Mouse (Mus musculus) kidney, postnatal 10 days (tissue): ENCODE results near the gene Otud7b.
A peak's percentile ranks its signal among the peaks of the same experiment; 100 is the strongest.
"Not testable (repeated sequence)": the region's sequence is repeated elsewhere in the genome, so short reads cannot be mapped to it uniquely, and the experiment has no call there.

Source experiments
- DNase-seq: peaks from one replicate; pipeline ENCODE4 v3.0.0; 2021; ENCODE audit warnings: mixed read lengths

The Otud7b gene

DNA sequence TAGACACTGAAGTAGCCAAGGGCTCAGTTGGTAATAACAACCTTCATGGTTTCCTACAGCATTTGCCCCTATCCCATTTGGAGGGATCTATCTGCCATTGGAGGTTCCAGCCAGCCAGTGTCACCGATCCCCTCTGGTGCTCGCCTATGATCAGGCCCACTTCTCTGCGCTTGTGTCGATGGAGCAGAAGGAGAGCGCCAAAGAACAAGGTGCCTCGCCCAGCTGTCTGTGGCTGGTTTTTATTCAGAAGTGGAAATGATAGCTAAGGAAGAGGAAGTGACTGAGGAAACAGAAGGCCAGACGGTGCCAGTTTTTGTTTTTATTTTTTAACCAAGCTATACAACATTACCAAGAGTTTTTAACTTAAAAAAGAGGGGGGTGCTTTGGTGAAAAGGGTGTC lies 47.5 kb downstream of the Otud7b start:
- DNase-seq = no peak

DNA sequence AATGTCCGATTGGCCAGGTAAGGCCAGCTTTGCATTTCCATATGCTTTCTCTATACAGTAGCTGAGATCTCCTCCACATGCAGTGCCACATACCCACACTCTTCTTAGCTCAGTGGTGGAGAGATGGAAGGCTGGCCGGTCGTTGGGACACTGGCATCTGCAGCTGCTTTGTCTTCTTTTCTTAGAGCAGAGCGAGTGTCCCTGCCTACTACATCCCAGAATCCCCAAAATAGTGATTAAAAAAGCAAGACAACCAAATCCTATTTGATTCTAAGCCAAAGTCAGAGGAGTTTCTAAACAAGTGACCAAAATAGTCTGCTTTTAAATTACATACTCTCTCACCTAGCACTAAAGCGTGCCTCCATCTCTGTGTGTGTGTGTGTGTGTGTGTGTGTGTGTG lies 48.3 kb downstream of the Otud7b start:
- no peak for DNase-seq

- DNase-seq = no peak
These were observed 51.2 kb downstream of the Otud7b start for GRCm38 (mm10) chr3:96155501-96155900.

DNA sequence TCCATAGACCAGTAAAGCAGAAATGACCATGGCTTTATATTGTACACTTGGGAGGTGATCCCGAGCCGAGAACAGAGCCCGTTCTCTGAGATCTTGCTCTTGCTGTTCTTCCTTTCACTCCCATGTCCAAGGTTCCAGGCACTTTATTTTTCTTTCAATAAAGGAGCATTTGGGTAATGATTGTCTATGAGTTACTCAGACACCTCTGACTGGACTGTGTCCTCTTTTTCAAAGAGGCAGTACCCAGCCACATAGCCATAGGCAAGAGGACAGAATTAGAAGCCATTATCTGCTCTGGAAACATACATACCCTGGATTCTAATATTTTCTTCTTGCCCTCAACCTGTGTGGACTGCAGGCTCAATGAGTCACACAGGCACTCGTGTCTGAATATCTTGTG lies 55.5 kb downstream of the Otud7b start:
- no peak for DNase-seq

DNA sequence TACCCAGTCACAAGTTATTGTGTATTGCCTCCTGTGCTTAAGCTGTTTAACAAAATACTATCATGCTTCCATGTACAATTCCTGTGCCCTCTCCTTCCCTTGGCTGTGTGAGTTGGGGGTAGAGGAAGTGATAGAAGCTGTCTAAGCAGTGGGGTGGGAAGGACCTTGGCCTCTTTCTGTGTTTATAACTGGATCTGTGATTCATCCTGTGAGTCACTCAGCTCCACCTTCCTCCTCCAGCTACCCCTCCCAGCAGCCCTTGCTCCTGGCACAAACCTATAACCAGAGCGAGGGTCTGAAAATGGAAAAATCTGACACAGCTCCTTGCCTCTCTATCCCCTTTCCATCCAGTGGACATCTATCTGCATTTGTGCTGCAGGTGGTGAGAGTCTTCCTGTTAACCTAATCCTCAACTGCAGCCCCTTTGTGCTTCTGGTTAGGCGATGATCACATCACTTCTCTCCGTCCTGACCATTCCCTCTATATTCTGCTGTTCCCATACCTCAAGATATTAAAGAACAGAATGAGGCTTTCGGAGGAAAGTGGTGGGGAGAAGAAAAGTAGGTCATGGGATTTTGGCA lies 56.0 kb downstream of the Otud7b start:
- peak; percentile 72 for DNase-seq

- DNase-seq = peak; percentile 88
These were observed 56.6 kb downstream of the Otud7b start for GRCm38 (mm10) chr3:96160803-96161516.

GRCm38 (mm10) chr3:96161869-96162840 lies 57.8 kb downstream of the Otud7b start, which contains the start of gene Mtmr11:
Mtmr11 (plus strand) TSS chr3:96162004.
- DNase-seq = peak; percentile 54

DNA sequence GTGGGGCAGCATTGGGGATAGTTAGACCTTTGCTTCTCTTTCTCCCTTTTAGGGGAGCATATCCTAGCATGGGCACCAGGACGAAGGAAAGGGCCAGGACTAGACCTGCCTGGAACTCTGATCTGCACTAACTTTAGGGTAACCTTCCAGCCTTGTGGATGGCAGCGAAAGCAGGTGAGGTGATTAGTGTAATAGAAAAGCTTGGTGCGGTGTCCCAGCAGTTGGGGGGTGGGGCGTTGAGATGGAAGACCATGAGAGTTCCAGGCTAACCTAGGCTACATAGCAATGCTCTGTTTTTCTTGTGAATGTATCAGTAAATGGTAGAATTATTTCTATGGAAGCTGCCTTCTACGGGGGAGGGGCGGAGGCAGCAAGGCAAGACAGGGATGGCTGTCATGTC lies 58.7 kb downstream of the Otud7b start:
- DNase-seq = no peak

DNA sequence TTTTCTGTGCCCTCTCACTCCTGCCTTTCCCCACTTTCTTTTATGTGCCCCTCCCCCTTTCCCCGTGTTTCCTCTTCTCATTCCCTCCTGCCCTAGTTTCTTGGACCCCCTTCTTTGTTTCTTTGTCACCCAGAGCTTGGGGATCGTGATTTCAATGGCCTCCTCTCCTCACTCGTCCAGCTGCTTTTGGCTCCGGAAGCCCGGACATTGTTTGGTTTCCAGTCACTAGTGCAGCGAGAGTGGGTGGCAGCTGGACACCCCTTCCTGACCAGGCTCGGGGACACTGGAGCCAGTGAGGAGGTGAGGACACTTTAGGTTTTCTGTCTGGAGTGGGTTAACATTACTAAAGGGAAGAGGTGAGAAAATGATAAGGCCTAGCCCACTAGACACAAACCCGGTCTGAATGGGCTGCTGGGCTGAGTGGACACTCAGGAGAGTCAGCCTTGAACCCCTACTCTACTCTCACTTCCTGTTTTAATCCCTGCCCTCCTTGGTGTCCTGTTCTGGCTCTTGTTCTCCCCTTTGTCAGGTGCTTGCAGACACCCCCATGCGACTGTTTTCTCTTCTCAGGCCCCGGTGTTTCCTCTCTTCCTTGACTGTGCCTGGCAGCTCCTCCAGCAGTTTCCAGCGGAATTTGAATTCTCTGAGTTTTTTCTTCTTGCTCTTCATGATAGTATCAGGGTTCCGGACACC lies 64.3 kb downstream of the Otud7b start:
- DNase-seq = no peak

- no peak for DNase-seq
These were observed 65.9 kb downstream of the Otud7b start for GRCm38 (mm10) chr3:96170276-96170675.

DNA sequence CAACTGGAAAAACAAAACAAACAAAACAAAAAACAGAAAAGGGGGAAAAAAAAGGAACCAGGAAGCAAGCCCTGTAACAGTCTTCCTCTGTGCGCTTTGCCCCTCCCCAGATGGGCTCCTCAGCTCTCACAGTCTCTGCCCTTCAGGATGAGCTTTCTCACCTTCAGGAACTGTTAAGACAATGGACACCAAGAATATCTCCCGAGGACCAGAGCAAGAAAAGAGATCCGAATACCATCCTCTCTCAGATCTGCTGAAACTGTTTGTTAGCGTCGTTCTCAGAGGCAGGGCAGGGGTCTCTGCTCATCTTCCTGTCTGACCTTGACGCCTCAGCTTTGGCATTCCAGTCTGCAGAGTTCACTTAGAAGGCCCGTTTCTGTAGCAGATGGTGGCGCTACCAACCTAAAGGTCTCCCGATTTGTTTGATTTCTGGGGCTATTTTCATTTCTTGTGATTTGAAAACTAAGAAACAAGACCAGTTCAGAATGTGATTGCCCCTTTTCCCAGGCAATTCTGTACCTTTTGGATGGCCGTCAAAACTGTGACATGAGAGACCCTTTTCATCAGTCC lies 66.7 kb downstream of the Otud7b start:
- DNase-seq = no peak

DNA sequence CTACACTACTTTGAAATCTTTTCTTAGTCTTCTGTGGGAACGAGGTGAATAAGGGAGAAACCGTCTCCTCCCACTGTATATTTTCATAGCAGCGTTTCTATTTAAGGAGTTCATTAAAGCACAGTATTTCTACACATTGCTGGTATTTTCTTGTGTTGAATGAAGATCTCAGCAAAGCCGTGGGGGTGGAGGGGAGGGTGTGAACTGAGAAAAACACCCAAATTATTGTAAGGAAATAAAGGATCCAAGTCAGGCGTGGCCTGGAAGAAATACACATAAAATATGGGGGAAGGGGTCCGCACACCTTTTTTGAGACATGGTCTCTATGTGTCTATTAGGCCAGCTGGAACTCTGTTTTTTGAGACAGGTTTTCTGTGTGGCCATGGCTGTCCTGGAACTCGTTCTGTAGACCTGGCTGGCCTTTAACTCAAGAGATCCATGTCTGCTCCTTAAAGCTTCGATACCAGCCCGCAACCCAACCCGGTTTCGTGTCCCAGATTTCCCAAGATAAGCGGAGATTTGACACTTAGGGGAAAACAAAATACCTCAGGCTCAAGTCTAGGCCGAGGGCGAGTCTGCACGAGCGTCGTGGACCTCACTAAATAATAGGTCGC lies 67.4 kb downstream of the Otud7b start:
- DNase-seq = no peak

DNA sequence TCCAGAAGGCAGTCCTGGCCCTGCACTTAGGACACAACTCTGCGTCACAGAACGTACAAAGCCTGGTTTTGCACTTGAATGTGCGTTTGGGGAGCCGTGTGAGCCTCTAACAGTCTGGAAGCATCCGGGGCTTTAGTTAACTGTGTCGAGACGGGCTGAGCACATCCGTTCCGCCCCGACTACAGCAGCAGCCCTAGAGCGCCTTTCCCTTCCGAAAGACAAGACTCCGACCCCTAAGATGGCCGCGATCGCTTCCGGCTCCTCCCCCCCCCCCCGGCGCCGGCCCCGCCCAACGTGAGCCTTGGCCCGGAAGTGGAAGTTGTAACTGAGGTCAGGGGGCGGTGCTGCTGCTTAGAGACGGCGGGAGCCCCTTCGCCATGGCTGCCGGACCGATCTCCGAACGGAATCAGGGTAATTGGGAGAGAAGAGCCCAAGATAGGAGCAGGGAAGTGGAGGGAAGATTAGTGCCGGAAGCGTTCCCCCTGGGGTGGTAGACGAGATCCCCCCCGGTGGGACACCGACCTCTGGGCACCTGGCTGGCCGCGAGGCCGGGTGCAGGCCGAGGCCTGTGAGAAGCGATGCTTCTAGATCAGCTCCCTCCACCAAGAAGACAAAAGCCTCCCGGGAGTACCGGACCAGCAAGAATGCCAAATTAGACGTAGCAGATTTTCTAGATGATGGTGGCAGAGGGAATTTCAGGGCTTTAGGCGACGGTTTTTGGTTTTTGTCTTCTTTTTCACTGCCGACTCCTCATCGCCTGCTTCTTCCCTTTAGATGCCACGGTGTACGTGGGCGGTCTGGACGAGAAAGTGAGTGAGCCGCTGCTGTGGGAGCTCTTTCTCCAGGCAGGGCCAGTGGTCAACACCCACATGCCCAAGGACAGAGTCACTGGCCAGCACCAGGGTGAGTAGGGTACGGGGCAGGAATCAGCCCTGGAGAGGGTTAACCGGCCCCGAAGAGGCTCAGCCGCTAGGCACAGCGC lies 68.2 kb downstream of the Otud7b start, which contains the start of gene Sf3b4:
Gene Sf3b4, plus strand, starts transcription at position 136 of the 982 bp plus-strand sequence.
- peak; percentile 93 for DNase-seq

DNA sequence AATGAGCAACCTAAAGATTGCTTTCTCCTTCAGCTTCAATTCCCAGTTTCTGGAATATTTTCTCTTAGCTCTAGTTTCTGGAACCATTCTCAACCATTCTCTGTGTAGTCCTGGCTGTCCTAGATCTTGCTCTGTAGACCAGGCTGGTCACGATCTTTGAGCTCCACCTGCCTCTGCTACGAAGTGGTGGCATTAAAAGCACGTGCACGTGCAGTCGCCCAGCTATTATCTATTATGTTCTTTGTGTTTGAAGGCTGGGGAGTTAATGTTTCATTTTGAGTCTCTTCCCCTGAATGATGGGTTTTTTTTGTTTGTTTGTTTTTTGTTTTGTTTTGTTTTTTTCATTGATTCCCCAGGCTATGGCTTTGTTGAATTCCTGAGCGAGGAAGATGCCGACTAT lies 68.9 kb downstream of the Otud7b start:
- DNase-seq = no peak

DNA sequence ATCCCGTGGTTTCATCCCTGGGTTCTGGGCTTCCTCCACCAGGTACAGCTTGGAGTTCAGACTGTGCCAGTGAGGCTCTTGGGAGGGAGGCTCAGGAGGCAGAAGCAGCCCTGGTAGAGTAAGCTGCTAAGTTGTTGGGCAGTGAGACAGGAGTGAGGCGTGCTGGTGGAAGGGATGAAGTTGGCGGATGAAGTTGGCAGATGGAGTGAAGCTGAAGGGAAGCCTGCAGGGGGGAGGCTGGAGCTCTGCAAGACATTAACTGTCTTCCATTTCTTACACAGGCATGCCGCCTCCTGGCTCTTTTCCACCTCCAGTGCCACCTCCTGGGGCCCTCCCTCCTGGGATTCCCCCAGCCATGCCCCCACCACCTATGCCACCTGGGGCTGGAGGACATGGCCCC lies 69.7 kb downstream of the Otud7b start:
- DNase-seq = not testable (repeated sequence)

- DNase-seq = no peak
These were observed 70.9 kb downstream of the Otud7b start for GRCm38 (mm10) chr3:96175251-96175650.

GRCm38 (mm10) chr3:96178427-96178826 lies 74.1 kb downstream of the Otud7b start:
- no peak for DNase-seq

GRCm38 (mm10) chr3:96178902-96179301 lies 74.6 kb downstream of the Otud7b start:
- DNase-seq = no peak

DNA sequence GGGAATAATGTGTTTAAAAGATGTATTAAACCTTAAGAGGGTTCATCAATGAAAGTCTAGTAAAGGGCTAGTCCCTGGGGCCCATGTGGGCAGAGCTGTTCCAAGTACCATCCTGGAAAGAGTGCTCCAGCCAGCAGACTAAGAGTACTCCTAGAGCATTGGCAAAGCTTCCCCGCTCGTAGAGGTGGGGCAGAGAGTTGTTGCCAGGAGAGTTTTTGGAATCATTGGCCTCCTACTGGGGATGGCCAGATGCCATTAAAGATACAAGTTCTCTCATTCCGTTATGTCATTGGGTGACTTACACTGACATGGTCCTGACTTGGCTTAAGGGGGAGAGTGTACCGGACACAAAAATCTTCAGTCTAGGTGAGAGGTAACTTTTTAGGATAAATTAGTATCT lies 75.2 kb downstream of the Otud7b start:
- DNase-seq = no peak

DNA sequence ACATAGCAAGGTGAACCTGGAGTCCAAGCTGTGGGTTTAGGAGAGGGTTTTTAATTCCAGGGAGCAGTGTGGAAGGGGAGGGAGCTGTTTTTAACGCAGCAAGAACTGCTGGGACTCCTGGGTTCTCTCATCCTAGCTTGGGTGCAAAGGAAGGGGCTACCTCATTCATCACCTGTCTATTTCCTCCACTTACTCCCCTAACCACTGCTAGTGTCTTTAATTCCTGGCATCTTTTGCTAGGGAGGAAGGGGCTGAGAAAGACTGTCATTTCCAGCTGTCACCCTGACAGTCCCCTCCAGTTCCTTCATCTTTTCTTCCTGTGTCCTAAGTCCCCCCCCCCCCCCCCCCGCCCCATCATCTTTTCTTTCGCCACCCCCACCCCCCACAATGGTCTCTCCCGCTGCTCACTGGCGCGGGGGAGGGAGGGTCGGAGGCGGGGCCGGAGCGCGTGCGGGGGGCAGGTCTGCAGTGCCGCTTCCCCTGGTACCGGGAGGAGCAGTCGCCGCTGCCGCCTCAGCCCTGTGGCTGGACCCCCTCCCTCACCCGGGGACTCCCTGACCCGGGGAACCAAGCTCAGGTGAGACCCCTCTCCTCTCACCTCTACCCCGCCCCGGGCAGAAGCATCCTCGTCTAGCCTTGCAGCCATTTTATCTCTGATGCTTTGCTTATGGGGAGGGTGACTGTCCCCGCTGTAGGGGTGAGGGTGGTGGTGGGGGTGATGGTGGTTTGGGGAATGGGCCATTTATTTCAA lies 76.6 kb downstream of the Otud7b start, which contains the start of gene Sv2a:
Gene Sv2a, plus strand, starts transcription at position 425 of the 751 bp plus-strand sequence.
- DNase-seq = peak; percentile 79
